27 mouse cellular contexts compared by ENCODE assay signal in genomic region chr7:132119817-132120216, GRCm38 (mm10). TPM values are rescaled to one million over a fixed set of nuclear protein-coding genes. Genes with fewer than 3 reads are reported as not detected.
"Had no signal": no experiment of that assay in that cellular context is flagged by ENCODE, and none has a peak within 500 bp of the region (broad histone marks: within the 10 kb centered on the region; RNA-seq: fewer than 3 reads in every experiment).

No protein-coding gene starts in this region.

- H3K27ac ChIP-seq: embryonic facial prominence, embryonic 10.5 days; embryonic facial prominence, embryonic 12.5 days; embryonic facial prominence, embryonic 13.5 days; embryonic facial prominence, embryonic 15.5 days; forebrain, embryonic 10.5 days; forebrain, embryonic 12.5 days; forebrain, embryonic 13.5 days; forebrain, embryonic 15.5 days; gastrocnemius, adult 2 months; heart, adult 2 months had no signal

- DNase-seq: cerebellum, adult 8-10 months; cerebellum, adult 9-10 months; cerebellum, adult 9-11 months; cerebellum, postnatal 10 days; cerebellum, postnatal 14 days; cerebellum, postnatal 25 days; cerebellum, postnatal 36 days; embryo, embryonic 11 days; forebrain, postnatal 0 days; gastrocnemius, adult 2 months; gastrocnemius, postnatal 10 days; gastrocnemius, postnatal 14 days; gastrocnemius, postnatal 25 days; gastrocnemius, postnatal 36 days; heart, adult 18-20 months; heart, adult 2 months had no signal

- H3K4me3 ChIP-seq: embryonic facial prominence, embryonic 10.5 days; embryonic facial prominence, embryonic 12.5 days; embryonic facial prominence, embryonic 13.5 days; embryonic facial prominence, embryonic 15.5 days; erythroblast, embryonic 14.5 days; forebrain, embryonic 10.5 days; forebrain, embryonic 12.5 days; forebrain, embryonic 13.5 days; forebrain, embryonic 15.5 days; gastrocnemius, adult 2 months; heart, adult 2 months had no signal

RNA-seq across cellular contexts. Expression of gene Cpxm2, which starts 34.7 kb away (rescaled TPM):
- total RNA-seq: common myeloid progenitor, adult 5-6 weeks; granulocyte monocyte progenitor cell, adult 5-6 weeks had no signal
